Mouse (Mus musculus) liver (tissue): ENCODE data around the gene Pms2.
A peak's percentile ranks its signal among the peaks of the same experiment; 100 is the strongest.

Experiments
- DNase-seq: peaks from one replicate; pipeline ENCODE4 v3.0.0-alpha.2; 2020; ENCODE audit warnings: mixed read lengths

Gene Pms2

GRCm38 (mm10) chr5:143933414-143933813, 23.6 kb downstream of the Pms2 start:
- DNase-seq = no peak

GRCm38 (mm10) chr5:143933875-143934274, 24.1 kb downstream of the Pms2 start:
- no peak for DNase-seq

DNA sequence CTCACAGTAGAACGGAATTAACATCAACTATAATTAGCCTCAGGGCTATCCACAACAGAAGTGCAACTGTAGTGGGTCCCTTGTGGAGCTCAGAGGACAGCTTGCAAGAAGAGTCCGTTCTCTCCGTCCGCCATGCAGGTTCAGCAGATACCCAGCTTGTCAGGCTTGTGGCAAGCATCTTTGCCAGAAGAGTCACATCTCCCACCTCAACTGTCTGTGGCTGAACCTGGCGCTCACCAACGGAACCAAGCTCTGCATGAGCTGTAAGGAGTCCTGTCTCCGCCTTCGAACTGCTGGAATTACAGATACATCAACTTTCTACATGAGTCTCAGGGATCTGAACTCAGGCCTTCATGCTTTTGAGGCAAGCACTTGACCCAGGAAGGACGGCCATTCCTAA, 26.4 kb downstream of the Pms2 start:
- no peak for DNase-seq

GRCm38 (mm10) chr5:143941588-143941987, 31.8 kb downstream of the Pms2 start:
- DNase-seq = no peak

GRCm38 (mm10) chr5:143943231-143944125, 33.7 kb downstream of the Pms2 start:
- no peak for DNase-seq

DNA sequence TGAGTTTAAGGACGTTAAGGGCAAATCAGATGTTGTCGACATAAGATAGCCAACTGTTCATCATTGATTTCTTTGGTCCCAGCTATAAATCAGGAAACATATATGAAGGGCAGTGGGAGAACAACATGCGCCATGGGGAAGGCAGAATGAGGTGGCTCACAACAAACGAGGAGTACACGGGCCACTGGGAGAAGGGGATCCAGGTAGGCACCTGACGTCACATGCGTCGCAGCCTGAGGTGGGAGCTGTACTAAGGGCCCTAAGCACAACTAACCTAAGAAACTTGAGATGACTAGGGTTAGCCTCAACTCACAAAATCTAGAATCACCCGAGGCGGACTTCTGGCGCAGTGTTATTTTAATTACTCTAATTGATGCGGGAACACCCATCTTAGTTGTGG, 38.6 kb downstream of the Pms2 start:
- no peak for DNase-seq

GRCm38 (mm10) chr5:143950016-143950415, 40.3 kb downstream of the Pms2 start:
- no peak for DNase-seq

DNA sequence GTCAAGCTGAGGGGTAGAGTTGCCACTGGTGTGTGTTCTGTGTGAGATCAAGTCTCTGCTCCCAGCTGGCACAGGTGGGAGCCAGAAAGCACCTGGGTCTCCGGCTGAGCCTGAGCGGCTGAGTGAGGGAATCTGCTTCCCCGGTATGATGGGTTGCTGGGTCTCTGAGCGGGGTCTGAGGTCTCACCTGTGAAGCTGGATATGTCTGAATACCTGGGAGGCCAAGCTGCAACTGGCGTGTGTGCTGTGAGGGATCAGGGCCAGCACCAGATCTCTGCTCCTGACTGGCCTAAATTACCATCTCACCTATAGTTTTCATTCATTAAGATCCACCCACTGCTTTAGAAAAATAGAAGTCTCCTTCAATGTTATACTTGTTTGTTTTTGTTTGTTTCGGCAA, 47.3 kb downstream of the Pms2 start:
- no peak for DNase-seq

DNA sequence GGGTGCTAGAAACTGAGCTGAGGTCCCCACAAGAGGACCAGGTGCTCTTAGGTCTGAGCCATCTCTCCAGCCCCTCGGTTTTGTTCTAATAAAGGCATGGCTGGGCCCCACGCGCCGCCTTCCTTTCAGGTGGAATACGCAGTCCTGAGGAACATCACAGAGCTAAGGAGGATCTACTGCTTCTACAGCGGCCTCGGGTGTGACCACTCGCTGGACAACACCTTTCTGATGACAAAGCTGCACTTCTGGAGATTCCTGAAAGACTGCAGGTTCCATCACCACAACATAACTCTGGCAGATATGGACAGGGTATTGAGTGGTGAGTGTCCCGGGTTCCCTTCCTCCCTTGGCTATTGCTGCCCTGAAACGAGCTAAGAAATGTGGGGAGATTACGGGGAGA, 49.8 kb downstream of the Pms2 start:
- no peak for DNase-seq

- DNase-seq = no peak
These were observed 51.4 kb downstream of the Pms2 start for GRCm38 (mm10) chr5:143961176-143961575.

DNA sequence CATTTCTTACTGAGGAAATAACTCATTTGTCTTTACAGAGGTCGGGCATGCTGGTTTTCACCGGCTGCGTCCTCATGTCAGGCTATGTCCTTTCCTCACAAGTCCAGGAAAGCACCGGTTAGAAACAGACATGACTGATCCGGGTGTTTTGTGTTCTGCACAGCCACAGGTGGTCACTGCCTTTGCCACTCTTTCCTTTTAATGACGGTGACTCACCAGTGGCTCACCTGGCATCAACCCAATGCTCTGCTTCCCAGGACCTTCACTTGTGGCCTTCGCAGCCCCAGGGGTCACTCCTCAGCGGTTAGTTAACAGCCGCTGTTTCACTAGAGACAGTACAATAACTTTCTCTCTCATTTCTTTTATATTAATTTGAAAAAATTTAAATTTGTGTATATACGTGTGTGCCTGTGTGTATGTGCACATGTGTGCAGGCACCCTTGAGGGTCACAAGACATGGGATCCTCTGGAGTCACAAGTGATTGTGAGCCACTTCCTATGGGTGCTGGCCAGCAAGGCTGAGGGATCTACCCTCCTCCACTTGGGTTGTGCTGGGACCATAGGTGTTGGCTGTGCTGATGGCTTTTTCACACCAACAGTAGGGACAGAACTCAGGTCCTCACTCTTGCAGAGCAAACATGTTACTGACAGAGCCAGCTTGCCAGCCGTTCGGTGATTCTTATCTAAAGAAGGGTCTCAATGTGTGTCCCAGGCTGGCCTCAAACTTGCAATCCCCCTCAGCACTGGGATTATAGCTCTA, 56.0 kb downstream of the Pms2 start:
- no peak for DNase-seq

GRCm38 (mm10) chr5:143966671-143967070, 56.9 kb downstream of the Pms2 start:
- no peak for DNase-seq

- DNase-seq = no peak
These were observed 62.9 kb downstream of the Pms2 start for GRCm38 (mm10) chr5:143972628-143973027.

DNA sequence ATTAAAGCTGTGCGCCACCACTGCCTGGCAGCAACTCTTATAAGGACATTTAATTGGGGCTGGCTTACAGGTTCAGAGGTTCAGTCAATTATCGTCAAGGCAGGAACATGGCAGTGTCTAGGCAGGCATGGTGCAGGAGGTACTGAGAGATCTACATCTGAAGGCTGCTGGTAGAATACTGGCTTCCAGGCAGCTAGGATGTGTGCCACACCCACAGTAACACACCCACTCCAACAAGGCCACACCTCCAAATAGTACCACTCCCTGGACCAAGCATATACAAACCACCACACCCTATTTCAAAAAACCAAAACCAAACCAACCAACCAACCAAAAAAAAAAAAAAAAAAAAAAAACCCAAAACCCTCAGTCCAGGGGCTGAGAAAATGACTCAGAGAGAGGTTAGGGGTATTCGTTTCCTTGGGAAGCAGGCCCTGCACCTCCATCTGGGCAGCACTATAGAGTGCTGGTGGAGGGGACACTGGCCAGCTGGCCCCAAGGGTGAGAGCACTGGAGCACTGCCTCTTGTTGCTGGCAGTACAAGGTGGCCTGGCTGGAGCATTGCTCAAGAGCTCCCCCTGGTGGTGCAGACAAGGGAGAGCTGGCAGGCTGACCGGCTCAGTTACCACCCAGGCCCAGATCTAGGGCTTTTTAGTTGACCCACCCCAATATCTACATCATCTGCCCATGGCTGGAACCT, 65.3 kb downstream of the Pms2 start:
- peak; percentile 86 for DNase-seq

DNA sequence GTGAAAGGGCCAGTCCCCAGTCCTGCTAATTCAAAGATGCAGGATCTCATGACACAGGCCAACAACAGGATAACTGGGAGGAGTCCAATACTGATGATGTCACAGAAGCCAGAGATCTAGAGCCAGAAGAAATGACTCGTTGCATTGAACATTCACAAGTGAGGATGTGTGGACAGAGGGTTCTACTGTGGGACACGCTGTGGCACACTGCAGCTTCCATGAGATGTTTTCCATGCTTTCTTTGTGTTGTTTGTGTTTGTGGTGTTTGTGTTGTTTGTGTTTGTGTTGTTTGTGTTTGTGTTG, 65.8 kb downstream of the Pms2 start:
- no peak for DNase-seq

DNA sequence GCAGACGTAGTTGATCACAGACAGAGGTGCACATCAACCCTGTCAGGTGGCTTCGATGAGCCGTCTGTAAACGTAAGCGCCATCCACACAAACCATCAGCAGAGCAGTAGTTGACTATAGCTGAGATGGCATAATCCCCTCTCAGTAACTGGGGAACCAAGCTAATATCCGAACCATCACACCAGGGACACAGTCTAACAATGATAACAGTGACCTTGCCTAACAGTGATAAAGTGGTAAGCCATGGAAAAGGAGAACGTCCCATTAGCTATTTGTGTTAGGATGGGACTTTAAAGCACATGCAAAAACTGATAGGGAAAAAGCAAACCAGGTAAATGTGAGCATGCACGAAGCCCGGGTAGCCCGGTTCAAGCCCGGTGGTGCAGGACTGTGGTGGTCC, 66.5 kb downstream of the Pms2 start:
- DNase-seq = no peak

DNA sequence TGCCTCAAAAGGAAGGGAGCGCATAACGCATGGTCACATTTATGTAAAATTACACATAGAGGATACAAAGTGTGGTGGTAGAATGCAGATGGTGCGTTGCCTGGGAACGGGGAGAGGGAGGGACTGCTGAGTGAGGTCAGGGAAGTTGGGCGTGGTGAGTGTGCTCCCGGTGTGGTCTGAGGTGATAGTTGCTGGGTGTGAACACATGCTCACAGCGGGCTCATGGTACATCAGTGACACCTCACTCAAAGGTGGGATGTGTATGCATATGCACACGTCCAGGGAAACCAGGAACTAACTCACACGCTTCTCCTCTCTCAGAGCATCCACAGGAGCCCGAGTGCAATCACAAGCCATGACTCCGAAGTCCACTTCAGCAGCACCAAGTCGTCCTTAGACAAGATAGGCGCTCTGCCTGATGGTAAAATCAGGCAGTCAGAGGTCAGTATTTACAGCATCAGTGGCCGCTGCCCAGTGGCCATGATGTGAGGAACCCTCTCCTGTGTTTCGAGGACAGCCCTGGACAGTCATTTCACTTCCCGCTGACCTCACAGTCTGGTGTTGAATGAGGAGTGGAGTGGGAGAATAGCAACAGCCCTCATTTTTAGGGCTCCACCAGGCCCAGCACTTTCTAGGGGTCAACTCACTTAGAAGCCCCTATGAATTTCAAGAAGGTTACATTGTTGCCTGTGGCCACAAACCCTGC, 67.1 kb downstream of the Pms2 start:
- DNase-seq = peak; percentile 88

- DNase-seq = no peak
These were observed 71.1 kb downstream of the Pms2 start for GRCm38 (mm10) chr5:143980858-143981257.

DNA sequence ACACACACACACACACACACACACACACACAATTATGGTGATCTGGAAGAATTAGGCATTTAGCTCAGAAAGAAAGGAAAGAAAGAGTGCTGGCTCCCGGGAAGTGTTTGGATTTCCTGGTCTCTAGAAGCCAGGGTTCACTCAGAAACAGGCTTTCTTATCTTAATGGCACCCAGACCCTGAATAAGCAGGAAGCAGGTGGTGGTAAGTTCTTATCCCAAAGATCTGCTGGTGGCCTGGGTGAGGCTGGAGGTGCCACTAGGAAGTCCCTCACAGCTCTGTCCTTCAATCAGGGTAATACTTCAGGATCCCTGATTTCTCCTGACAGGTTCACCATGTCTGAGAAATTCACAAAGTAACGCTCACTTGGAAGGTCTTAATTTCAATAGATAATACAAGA, 72.6 kb downstream of the Pms2 start:
- DNase-seq = no peak
